Mouse (Mus musculus) layer of hippocampus, adult 8-10 months (tissue): Measurements from ENCODE around the gene Tmigd1. TPM values are rescaled to one million over a fixed set of nuclear protein-coding genes. Genes with fewer than 3 reads are reported as not detected.

ENCODE experiments used
- DNase-seq, 2 experiments: peaks; one replicate each; pipeline ENCODE4 v3.0.0; 2022; ENCODE audit warnings: low spot score in 2 of 2
- total RNA-seq, 4 experiments: library from RNA; stranded (reverse); gene quantifications; 2 replicates each; pipeline ENCODE4 v1.2.4; 2022

Gene Tmigd1
- not detected for total RNA-seq

- no peak for DNase-seq
Observed at GRCm38 (mm10) chr11:76901579-76902361, at the start of gene Tmigd1. Tmigd1 (plus strand) TSS chr11:76902159.

DNA sequence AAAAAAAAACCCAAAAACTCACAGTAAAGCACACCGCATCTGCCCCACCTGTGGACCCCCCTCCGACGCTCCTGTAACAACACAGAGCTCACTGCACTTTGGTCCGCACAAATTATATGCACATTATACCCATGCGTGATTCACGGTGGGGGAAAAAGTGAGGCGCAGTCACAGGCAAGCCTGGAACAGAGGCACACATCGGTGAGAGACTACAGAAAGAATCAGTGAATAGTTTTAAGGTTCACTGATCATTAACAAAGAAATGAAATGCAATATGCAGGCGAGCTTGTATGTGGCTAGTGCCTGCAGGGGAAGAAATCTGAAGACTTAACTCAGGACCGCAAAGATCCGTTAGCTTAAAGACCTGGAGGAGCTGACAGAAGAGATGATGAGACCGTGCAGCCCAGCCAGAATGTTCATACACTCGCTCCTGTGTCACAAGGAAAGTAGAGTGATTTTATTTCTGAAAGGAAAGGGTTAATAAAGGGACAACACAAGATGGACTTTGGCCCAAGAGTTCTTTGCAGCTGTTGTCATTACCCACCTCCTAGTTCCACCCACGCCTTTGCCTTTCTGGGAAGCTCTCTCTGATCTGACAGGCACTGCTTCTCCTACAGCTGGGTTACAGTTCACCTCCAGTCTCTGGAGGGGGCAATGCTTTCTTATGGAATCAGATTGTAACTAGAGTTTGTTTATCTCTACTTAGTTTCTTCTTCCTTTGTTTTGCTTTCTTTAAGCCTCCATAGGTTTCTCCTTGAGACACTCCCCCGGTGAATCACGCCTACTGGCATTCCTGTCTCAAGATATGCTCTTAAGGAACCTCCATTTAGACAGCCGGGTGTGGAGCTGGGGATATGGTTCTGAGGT is 47.3 kb upstream of the Tmigd1 start:
- DNase-seq = no peak

- no peak for DNase-seq
Observed at GRCm38 (mm10) chr11:76856601-76857000, 45.4 kb upstream of the Tmigd1 start.

GRCm38 (mm10) chr11:76857111-76857510 is 44.8 kb upstream of the Tmigd1 start:
- DNase-seq = no peak

DNA sequence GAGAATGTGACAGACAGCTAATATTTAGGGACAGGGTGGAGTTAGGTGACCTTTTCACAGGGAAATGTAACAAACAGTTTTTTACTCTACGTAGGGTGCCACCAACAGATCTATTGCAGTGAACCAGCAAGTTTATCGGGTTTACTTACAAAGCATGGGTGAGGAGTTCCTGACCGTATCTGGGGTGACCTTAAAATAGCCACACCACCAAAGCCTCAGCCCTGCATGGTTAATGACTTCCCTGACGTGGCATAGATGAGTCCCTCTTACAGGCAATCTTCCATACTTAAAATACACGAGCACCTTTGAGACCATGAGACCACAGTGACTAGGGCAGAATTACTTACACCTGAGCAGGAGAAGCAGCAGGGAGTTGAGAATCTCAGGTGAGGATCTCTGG is 43.2 kb upstream of the Tmigd1 start:
- DNase-seq = no peak

DNA sequence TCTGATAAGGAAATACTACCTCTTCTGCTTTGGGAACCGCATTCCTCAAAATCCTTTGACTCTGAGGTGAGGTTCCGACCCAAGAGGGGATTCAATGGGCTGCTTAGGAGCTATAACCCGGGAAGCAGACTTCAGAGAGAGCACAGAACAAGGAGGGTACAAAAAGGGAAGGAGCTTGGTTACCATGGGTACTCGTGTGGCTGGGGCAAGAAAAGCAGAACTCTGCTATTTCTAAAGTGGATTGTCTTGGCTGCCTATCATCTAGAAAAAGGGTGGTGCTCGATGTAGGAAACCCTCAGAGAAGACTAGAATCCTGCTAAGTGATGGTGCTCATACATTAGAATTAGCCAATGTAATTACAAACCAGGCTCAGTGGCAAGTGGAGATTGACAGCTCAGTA is 42.7 kb upstream of the Tmigd1 start:
- DNase-seq = no peak

- DNase-seq = no peak
Observed at GRCm38 (mm10) chr11:76861185-76861584, 40.8 kb upstream of the Tmigd1 start.

- DNase-seq = no peak
Observed at GRCm38 (mm10) chr11:76872556-76873234, 29.3 kb upstream of the Tmigd1 start.

DNA sequence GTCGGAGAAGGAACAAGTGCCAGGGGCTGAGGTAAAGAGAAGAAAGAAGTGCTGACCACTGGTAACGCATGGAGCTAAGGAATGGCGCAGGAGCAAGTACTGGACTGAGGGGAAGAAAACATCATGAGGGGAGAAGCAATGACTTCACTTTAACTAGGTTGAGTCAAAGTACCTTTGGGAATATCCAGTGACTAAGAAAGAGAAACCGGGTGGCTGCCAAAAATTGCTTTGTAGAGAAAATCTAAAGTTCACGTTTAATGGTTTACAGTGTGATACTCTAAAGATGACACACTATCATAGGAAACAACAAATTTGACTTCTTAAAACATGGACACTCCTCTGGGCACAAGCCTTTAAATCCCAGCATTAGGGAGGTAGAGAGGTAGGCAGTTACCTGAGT is 28.1 kb upstream of the Tmigd1 start:
- no peak for DNase-seq

DNA sequence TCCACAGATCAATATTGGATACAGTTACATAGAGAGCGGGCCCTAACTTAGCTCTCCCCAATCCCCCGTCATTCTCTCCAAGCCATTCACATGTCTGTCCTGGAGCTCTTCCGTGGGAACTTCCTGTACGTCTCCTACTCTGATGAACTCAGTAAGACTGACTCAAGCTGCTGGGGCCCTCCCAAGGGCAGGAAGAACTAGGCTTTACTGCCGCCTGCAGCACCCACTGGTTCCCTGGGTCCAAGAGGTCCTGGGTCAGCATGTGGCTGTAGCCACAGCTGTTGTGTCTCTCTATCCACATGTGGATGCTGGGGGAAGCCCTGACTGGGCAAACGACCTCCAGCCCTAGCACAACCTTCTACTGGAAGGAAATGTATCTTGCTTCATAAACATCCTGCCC is 27.2 kb upstream of the Tmigd1 start:
- no peak for DNase-seq

DNA sequence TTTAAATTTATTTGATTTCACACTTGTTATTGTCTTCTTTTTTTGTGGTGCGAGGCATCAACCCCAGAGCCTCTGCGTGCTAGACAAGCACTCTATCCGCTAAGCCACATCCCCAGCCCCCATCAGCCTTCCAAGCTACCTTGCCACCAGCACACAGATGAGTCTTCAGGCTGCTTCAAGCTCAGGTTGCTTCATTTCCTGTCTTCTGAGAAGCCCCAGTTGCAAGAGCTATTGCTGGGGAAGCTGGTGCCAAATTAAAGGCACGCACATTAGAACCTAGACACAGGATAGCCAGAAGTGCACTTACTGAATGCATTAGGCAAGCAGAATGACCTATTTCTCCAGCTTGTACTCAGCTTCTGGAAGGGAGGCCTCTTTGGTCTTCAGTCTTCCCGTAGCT is 22.1 kb upstream of the Tmigd1 start:
- no peak for DNase-seq

- DNase-seq = no peak
Observed at GRCm38 (mm10) chr11:76884451-76884850, 17.5 kb upstream of the Tmigd1 start.

GRCm38 (mm10) chr11:76889339-76890164 is 12.4 kb upstream of the Tmigd1 start:
- no peak for DNase-seq

DNA sequence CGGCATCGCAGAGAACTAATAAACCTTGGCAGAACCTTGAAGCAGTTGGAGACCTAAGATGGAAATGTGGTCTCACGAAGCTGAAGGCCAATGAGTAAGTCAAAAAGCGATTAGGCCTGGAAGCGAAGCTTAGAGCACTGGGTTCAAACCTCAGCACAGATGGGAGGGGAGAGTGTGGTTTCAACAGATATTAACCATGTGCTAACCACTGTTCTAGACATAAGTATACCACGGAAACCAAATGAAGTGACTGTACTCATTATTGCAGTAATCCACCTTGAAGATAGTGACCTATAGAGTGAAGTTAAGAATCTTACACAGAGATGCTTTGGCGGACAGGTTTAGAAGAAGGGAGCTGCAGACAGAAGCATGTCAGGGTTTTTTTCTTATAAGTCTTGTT is 10.8 kb upstream of the Tmigd1 start:
- no peak for DNase-seq

DNA sequence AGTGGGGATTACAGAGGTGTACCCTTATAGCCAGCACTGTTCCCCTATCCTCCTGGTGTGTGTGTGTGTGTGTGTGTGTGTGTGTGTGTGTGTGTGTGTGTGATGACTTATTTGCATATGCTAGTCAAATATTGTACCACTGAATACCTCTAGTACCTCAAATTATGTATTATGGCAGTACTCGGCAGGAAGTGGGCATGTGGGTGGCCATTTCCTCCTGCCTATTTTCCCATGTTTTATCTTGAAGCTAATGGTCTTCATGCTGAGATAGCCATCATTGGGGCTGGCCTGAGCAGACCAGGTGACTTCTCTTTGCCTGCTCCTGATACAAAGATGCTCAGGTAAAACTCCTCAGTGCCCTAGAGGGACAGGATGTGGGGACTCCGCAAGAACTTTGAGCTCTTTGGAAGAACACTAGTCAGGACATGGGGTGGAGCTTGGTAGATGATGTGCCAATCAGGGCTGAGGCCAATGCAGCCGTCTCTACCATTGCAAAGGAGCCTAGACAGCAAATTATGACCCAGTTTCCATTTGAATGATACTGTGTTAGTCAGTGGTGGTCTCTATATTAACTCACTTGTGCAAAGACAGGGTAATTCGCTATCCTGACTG is 10.1 kb upstream of the Tmigd1 start:
- DNase-seq = no peak

- DNase-seq = no peak
Observed at GRCm38 (mm10) chr11:76892972-76893371, 9.0 kb upstream of the Tmigd1 start.

- DNase-seq = no peak
Observed at GRCm38 (mm10) chr11:76893570-76893969, 8.4 kb upstream of the Tmigd1 start.

GRCm38 (mm10) chr11:76894240-76894639 is 7.7 kb upstream of the Tmigd1 start:
- peak in 1 of 2 experiments; percentile 39 for DNase-seq

- DNase-seq = no peak
Observed at GRCm38 (mm10) chr11:76896360-76896759, 5.6 kb upstream of the Tmigd1 start.

DNA sequence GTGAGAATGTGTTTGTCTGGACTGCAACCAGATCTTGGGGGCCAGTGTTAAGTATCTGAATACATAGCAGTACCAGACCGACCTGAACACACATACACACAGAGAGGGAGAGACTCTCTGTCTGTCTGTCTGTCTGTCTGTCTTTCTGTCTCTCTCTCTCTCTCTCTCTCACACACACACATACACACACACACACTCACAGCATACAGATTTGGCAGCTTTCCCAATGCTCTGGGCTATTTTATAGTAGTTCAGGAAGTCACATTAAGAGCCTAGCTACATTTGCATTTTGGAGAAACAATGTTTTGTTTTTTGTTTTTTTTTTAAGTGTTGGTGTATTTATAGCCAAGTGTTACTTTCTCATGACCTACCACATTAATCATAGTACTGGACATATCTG is 4.8 kb upstream of the Tmigd1 start:
- DNase-seq = no peak

DNA sequence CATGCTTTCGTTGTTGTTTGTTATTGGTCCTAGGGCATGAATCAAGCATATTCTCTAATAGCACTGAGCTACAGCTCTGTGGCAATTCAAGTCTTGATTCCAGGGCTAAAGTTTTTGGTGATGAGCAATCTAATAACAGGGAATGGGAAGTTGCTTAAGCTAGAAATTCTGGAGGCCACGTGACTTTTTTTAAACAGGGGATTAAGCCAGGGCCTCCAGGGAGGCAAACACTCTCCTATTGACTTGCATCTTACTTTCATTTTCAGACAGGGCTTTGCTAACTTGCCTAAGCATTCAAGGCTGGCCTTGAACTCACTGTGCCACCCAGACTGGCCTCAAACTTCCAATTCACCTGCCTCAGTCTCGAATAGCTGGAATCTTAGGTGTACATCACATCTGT is 4.1 kb upstream of the Tmigd1 start:
- DNase-seq = no peak
